Mouse (Mus musculus) Patski (cell line): Measurements from ENCODE around the gene Zfp366. TPM values are rescaled to one million over a fixed set of nuclear protein-coding genes. Genes with fewer than 3 reads are reported as not detected.

Source experiments
- ATAC-seq: fragments of 100-300 bp; one replicate; pipeline ENCODE4 v1.8.0; 2021
- CTCF ChIA-PET: fragments of 350-600 bp; sonication (Branson Sonifier 250); formaldehyde crosslinking; loops from one replicate; lab custom pipeline; 2022; ENCODE audit warnings: inconsistent platforms; lab: Charles Lee
- POLR2A ChIA-PET: fragments of 350-600 bp; sonication (Branson Sonifier 250); formaldehyde crosslinking; loops from one replicate; lab custom pipeline; 2022; ENCODE audit warnings: antibody characterized with exemption, inconsistent platforms; lab: Charles Lee
- DNase-seq: peaks from one replicate; pipeline ENCODE4 v3.0.0-alpha.2; 2011; ENCODE audit warnings: low read depth, low spot score
- H3K27me3 ChIP-seq: fragments of 371-371 bp; one replicate; pipeline ENCODE4 v1.5.1; 2021
- CTCF ChIP-seq: fragments of 100-300 bp; IDR thresholded peaks from one replicate; pipeline ENCODE4 v1.5.1; 2021
- in situ Hi-C: fragments of 300-500 bp; cut with MboI; formaldehyde crosslinking; loops from 3 replicates; pipeline ENCODE4 v1.11.1; 2018; ENCODE audit warnings: low pct_unique_long_range_greater_than_20kb, mixed read lengths
- polyA plus RNA-seq: library from polyadenylated mRNA; unstranded; gene quantifications from one replicate; pipeline ENCODE4 v1.2.3, GENCODE M21; 2021

The Zfp366 gene
- polyA plus RNA-seq, 1 experiment from 2014 or later = 0.01 TPM

DNA sequence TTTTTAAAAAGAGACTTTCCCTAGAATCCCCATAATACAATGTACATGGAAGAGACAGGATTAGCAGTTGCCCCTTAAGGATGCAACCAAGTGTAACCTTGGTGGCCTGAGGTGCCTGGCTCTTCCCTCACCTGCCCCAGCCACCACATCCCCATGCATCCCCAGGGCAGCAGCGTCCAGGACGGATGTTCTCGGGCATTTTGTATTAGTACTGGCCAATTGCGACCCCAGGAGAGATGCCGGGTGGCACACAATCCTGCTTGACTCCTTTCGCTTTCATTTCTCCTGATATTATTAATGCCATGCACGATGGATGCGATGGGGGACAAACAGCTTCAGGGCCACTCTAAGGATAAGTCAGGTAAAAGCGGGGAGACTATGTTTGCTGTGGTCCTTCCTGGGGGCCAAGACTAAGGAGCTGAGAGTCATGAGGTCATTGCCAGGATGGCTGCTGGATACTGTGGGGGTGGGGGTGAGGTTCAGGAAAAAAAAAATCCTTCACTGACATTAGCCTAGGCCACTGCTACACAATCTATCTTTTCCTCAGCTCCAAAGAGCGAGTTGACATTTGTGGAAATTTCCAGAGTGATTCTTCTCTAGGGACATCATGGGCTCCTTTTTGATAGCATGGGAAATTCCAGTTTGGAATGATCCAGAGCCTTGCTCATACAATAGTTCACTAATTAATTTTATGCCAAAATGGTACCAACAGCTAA is 1.7 kb downstream of the Zfp366 start:
- in situ Hi-C loops = no loop called here
- ATAC-seq = no peak
- CTCF ChIA-PET = no interaction called here
- TF ChIP-seq CTCF = no peak
- POLR2A ChIA-PET = no interaction called here
- no peaks in the 10 kb centered on the region for H3K27me3 ChIP-seq
- no peak for DNase-seq

DNA sequence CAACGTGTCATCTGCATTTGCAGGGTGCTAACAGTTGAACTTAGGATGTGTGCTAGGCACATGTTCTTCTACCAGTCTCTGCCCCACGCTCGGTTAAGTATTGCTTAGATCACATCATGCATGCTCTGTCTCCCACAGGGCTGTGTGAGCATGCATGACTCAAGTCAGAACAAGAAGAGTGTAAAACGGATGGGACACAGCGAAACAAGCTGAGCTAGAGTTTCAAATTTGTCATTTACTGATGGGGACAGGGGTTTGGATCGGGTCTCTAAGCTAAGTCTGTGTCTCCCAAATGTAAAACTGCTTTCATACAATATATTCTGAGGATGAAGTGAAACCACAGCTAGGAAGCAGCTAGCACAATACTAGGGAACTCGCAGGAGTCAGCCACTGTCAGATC is 2.2 kb downstream of the Zfp366 start:
- ChIA-PET POLR2A (no interaction called here), CTCF (interaction anchor here (1.0 to 1.2 kb wide), 2 partner anchors 16 to 166 kb away, joined by 4 read pairs; no protein-coding TSS in a partner anchor)
- TF ChIP-seq CTCF = no peak
- ATAC-seq = no peak
- peak; percentile 13 for DNase-seq
- no peaks in the 10 kb centered on the region for H3K27me3 ChIP-seq
- in situ Hi-C loops = no loop called here

DNA sequence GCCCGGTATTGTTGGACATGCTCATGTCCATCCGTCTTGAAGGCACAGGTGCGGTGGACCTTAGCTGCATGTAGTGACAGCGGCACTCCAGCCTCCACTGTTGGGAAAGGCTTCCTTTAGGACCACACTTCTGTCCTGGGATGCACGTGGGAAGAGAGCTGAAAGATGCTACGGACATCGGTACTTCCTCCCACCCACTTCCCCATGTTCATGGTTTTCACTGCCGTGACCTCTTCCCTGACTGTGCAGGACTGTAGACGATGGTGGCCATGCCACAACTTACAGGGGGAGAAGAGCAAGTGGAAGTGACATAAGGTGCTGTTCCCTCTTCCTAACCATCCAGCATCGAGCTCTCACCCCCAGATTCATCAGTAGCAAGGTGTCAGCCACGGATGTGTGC is 2.8 kb downstream of the Zfp366 start:
- ATAC-seq (no peak), DNase-seq (no peak)
- no peaks in the 10 kb centered on the region for H3K27me3 ChIP-seq
- ChIA-PET CTCF (interaction anchor here (1.0 to 1.2 kb wide), 2 partner anchors 17 to 166 kb away, joined by 4 read pairs; no protein-coding TSS in a partner anchor), POLR2A (no interaction called here)
- no peak for TF ChIP-seq CTCF
- in situ Hi-C loops = no loop called here

DNA sequence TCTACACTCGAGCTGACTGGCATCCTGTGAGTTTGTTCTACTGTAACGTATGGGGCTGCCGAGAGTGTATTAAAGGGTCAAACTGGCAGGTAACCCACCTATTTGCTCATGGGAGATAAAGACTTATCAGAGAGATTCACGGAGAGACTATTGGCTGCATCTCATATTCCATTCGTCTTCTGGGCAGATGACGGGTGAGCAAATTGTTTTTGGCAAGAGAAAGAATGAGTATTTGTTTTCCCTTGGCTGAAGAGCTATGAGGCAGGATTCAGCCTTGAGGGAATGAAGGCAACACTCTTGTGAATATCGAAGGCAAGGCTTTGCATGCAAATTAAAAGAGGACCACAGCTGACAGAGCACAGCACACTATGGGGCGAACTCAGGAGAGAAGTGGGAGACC is 4.0 kb downstream of the Zfp366 start:
- no peak for ATAC-seq
- CTCF ChIA-PET = no interaction called here
- no peak for TF ChIP-seq CTCF
- DNase-seq = no peak
- in situ Hi-C loops = no loop called here
- POLR2A ChIA-PET = interaction anchor here (0.9 kb wide), 1 partner anchor 9 kb away, joined by 3 read pairs; no protein-coding TSS in a partner anchor
- H3K27me3 ChIP-seq = no peaks in the 10 kb centered on the region

DNA sequence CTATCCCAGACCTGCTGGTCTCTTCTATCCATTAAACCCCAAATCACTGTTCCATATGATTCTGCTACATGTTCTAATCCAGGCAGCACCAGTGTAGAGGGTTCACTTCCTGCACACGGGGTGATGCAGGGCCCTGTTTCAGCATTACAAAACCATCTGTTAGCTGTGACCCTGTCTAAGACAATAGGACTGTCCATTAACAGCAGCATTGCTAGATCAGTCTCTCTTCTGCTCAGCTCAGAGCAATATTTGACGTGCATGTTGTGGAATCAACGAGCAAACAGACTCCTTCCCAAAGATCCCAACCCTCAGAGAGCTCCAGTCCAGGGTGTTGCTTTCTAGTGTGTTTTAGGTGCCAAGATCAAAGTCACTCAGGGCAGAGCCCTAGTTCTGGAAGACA is 5.0 kb downstream of the Zfp366 start:
- no peak for DNase-seq
- H3K27me3 ChIP-seq = no peaks in the 10 kb centered on the region
- POLR2A ChIA-PET = no interaction called here
- no peak for ATAC-seq
- in situ Hi-C loops = no loop called here
- CTCF ChIA-PET = no interaction called here
- TF ChIP-seq CTCF = no peak

DNA sequence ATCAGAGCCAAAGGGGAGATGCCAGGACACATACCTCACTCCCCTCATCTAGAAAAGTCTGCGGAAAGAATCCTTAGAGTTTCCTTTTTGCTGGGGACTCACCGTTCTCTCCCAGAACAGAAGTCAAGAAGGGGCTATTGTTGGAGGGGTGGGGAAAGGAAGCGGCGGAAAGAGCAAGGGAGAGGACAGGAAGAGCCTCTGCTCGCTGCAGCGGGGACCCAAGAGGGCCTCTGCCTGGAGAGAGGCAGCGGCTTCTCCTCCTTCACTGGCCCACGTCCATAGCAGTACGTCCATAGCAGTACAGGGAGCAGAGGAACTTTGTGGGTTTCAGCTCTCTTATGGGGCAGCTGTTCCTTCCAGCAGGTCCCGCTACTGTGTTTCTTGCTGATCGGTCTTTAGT is 5.8 kb downstream of the Zfp366 start:
- no peak for TF ChIP-seq CTCF
- in situ Hi-C loops = no loop called here
- H3K27me3 ChIP-seq = no peaks in the 10 kb centered on the region
- DNase-seq (no peak), ATAC-seq (no peak)
- POLR2A ChIA-PET = no interaction called here
- CTCF ChIA-PET = no interaction called here

DNA sequence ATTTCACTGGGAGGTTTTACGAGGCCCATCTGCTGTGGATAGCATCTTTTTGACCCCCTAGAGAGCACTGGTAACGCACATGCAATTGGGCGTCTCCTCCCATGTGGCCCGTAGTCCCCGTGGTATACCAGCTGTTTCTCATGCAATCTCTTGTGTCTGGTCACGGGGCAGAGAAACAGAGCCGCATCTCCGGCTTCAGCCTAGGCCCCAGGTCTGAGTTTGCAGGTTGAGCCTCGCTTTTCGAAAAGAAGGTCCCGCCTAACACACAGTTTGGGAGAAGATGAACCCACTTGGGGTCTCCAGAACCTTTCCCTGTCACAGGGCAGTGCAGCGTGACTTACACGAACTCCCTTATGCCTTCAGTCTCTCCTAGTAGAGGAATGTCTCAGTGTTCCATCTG is 6.4 kb downstream of the Zfp366 start:
- CTCF ChIA-PET = no interaction called here
- DNase-seq (no peak), ATAC-seq (no peak)
- in situ Hi-C loops = no loop called here
- POLR2A ChIA-PET = no interaction called here
- no peaks in the 10 kb centered on the region for H3K27me3 ChIP-seq
- no peak for TF ChIP-seq CTCF

DNA sequence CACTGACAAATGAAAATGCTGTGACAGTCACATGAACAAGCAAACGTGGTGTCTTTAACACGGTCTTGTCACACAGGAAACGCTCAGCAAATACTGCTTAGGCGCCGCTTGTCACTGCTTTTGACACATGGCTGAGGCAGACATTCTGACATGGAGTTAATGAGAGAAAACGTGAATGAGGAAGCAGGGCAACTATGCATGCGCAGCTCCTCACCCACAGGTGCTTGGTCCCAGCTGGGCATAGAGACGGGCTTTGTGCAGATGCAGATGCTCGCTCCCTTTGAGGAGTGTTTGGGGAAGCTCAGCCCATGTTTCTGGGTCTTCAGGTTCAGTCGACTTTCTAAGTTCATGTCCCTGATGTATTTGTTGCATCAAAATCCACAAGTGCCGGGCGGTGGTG is 11.7 kb downstream of the Zfp366 start:
- CTCF ChIA-PET = interaction anchor here (1.0 kb wide), 1 partner anchor 26 kb away, joined by 3 read pairs; no protein-coding TSS in a partner anchor

DNA sequence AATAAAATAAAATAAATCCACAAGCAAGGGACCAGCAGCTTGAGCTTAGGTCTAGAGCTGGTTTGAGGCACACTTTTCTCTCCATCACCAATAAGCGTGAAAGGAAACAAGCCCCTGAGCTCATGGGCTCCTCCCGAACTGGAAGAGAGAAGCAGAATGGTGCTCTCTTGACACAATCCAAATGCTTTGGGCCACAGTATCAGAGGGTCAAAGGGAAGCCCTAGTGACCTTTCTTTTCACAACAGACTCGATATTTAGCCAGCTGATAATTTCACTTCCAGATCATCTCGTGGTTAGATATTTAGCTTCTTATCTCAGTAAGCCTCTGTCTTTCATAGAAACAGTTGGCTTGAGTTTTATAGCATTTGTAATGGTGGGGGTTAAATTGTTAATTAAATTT is 12.2 kb downstream of the Zfp366 start:
- CTCF ChIA-PET = interaction anchor here (0.8 to 1.0 kb wide), 2 partner anchors 14 to 26 kb away, joined by 3 read pairs; no protein-coding TSS in a partner anchor
- no peak for TF ChIP-seq CTCF
- no peak for ATAC-seq

More for the DNA sequence above, 11.7 kb downstream of the Zfp366 start:
- TF ChIP-seq CTCF = no peak
- POLR2A ChIA-PET = no interaction called here
- in situ Hi-C loops = no loop called here
- ATAC-seq (no peak), DNase-seq (no peak)
- no peaks in the 10 kb centered on the region for H3K27me3 ChIP-seq

DNA sequence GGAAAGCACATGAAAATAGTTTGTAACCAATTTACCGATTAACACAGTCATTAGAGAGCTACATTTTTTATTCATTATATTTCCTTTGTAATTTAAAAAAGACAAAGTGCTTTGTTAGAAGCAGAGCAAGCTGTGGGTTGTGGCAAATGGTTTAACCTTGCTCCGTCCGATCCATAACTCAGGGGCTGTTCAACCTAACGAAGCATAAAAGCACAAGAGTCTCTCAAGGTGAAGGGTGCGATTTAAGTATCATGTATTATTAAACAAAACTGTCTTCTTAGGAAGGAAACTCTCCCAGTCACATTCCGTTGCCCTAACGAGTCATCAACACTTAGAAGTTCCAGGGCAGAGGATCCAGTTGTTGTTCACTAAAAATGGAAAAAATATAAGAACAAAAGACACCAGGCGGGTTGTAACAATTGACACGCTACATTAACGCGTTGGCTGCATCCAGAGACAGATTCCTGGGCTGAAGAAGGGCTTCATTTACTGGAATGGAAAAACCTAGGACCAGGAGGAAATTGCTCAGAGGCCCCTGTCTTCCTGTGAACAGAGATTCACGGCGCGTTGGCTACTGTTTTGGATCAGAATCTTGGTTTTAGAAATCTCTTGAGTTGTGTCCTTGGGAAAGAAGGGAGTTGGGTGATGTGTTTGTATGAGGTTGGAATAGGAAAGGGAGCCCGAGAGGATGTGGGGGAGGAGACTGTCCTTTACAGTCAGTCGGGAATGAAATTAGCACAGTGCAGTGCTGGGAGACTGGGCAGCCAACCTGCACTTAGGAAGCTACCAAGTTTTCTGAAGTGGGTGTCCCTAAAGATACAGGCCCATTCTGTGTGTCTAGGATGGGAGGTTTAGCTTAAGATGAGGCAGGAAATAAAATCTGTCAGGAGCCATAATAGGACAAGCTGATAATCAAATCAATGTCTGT is 17.3 kb downstream of the Zfp366 start:
- no peak for TF ChIP-seq CTCF
- H3K27me3 ChIP-seq = no peaks in the 10 kb centered on the region
- ATAC-seq (no peak), DNase-seq (peak; percentile 13)
- CTCF ChIA-PET = no interaction called here
- in situ Hi-C loops = no loop called here
- POLR2A ChIA-PET = no interaction called here

More for the DNA sequence above, 12.2 kb downstream of the Zfp366 start:
- POLR2A ChIA-PET = interaction anchor here (0.8 kb wide), 1 partner anchor 8 kb away, joined by 3 read pairs; no protein-coding TSS in a partner anchor
- DNase-seq = no peak
- no peaks in the 10 kb centered on the region for H3K27me3 ChIP-seq
- in situ Hi-C loops = no loop called here

DNA sequence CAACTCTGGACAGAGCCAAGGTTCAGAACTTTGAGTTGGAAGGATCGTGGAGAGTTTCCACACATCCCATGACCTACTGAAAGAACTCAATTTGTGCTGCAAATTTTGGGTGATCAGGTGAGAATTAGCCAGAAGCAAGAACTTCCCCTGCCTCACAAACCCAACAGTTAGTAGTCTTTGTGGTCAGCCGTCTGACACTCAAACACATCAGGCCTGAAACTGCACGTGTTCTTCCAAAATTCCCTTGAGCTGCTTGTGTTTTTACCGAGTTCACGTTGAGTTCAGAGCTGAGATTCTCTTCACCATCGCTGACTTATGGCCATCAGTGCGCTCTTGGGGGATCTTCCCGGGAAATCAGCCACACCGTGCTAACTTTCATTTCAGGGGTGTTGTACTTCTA is 22.6 kb downstream of the Zfp366 start:
- no peaks in the 10 kb centered on the region for H3K27me3 ChIP-seq
- ATAC-seq (no peak), DNase-seq (no peak)
- in situ Hi-C loops = no loop called here
- ChIA-PET POLR2A (no interaction called here), CTCF (no interaction called here)
- TF ChIP-seq CTCF = no peak
